Mouse (Mus musculus): ENCODE results near the gene Cma1. TPM values are rescaled to one million over a fixed set of nuclear protein-coding genes. Genes with fewer than 3 reads are reported as not detected.
"Not testable (repeated sequence)": the region's sequence is repeated elsewhere in the genome, so short reads cannot be mapped to it uniquely, and the experiment has no call there.

Cma1 gene
- total RNA-seq (2021) (1 to 10 TPM; 1.3 to 1.8 TPM), polyA plus RNA-seq (2012; rRNA removed) (2.1 and 2.5 TPM in 2 replicates)
- long read RNA-seq, partial matches to known transcripts: 0 of 2 reads
- long read RNA-seq, other reads (novel, unspliced or antisense): 0 of 2 reads

DNA sequence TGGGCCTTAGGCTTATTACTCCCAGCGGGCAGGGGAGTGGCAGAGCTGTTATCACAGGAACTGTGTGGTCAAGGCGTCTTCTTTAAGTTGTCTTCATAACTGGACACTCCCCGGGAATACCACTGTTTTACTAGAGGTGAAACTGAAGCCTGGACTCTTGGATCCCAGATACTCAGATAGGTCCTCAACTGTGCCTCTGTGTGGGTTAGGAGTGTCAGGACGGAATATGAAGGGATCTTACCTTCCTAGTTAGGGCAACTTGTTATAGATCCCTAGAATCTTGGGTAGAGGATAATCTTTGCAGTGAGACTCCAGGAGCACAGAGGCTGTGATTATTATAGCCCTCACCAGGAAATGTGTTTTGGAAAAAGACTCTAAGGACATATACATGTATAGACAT is at the start of gene Cma1:
TSS of gene Cma1 (minus strand) at position 101 of the 400 bp plus-strand sequence.
- DNase-seq: no peak
- WGBS: 77% methylated on average over 4 of the region's 4 CpGs
- H3K79me2 ChIP-seq (replicated peaks; ENCODE audit: control insufficient read depth, insufficient read depth, low read length): no peaks in the 10 kb centered on the region
- intact Hi-C loops (cut with DNase I): no loop called here
- TF ChIP-seq CTCF (IDR thresholded peaks at IDR 0.05): no peak
- no peak for TF ChIP-seq POLR2A (IDR thresholded peaks at IDR 0.05; ENCODE audit: insufficient read depth, low read depth, low read length)
- no peak for TF ChIP-seq EP300 (IDR thresholded peaks at IDR 0.05; ENCODE audit: insufficient read depth, low read depth, low read length)
- no peaks in the 10 kb centered on the region; the same call in none of the 2 replicates for H3K4me1 ChIP-seq (ENCODE audit: control insufficient read depth, insufficient read depth, low read length)
- H3K4me3 ChIP-seq: no peak within 1 kb of the TSS
- H3K36me3 ChIP-seq (ENCODE audit: control insufficient read depth, insufficient read depth, low read length): no peaks in the 10 kb centered on the region
- no peak within 1 kb of the TSS for H3K9ac ChIP-seq (ENCODE audit: low read depth, low read length)
- H3K27me3 ChIP-seq (ENCODE audit: control insufficient read depth, insufficient read depth, low read length): no peaks in the 10 kb centered on the region
- H3K27ac ChIP-seq: no peak within 1 kb of the TSS

DNA sequence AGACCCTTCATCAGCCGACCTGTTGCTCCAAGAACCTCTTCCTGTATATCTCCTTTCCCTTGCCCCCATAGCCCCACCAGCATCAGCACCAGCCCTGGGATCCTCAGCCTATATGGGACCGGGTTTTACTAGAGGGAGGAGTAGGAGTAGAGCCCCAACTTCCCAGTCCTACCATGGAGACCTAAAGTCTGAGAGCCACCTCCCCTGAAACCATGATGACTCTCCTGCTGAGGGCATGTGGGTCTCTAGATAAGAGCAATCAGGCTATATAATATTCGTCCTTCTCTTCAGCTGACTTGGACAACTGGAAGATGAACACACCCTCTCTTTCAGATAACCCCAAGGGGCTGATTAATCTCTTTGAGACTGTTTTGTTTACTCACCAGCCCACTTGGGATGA is 43.0 kb upstream of the Cma1 start:
- H3K36me3 ChIP-seq (ENCODE audit: control insufficient read depth, insufficient read depth, low read length); DNase-seq; intact Hi-C loops (cut with DNase I); H3K4me1 ChIP-seq (ENCODE audit: control insufficient read depth, insufficient read depth, low read length); H3K27me3 ChIP-seq (ENCODE audit: control insufficient read depth, insufficient read depth, low read length); H3K79me2 ChIP-seq (replicated peaks; ENCODE audit: control insufficient read depth, insufficient read depth, low read length); H3K27ac ChIP-seq; H3K4me3 ChIP-seq; H3K9ac ChIP-seq (ENCODE audit: low read depth, low read length): not testable (repeated sequence)
- WGBS: 53% methylated on average over 2 of the region's 3 CpGs

DNA sequence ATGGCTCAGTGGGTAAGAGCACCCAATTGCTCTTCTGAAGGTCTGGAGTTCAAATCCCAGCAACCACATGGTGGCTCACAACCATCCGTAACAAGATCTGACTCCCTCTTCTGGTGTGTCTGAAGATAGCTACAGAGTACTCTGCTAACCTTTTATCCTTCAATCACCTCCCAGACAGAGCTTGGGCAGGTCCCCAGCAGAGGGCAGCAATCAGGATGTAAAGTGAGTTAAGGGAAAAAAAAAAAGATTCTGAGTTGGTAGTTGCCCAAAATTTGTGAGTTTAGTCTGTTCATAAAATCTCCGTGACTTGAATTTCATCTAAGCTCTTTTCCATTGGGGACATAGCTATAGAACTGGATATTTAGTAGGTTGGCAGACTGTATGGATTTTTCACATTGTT is 19.4 kb upstream of the Cma1 start:
- H3K9ac ChIP-seq (ENCODE audit: low read depth, low read length); H3K4me1 ChIP-seq (ENCODE audit: control insufficient read depth, insufficient read depth, low read length); intact Hi-C loops (cut with DNase I); H3K27ac ChIP-seq; H3K79me2 ChIP-seq (replicated peaks; ENCODE audit: control insufficient read depth, insufficient read depth, low read length); H3K27me3 ChIP-seq (ENCODE audit: control insufficient read depth, insufficient read depth, low read length); H3K4me3 ChIP-seq; H3K36me3 ChIP-seq (ENCODE audit: control insufficient read depth, insufficient read depth, low read length); DNase-seq: not testable (repeated sequence)
- TF ChIP-seq CTCF (IDR thresholded peaks at IDR 0.05): 0 out of 2 replicates have a peak, but pooled peaks have one; percentile 13
- WGBS: 76% methylated on average over 2 of the region's 2 CpGs

DNA sequence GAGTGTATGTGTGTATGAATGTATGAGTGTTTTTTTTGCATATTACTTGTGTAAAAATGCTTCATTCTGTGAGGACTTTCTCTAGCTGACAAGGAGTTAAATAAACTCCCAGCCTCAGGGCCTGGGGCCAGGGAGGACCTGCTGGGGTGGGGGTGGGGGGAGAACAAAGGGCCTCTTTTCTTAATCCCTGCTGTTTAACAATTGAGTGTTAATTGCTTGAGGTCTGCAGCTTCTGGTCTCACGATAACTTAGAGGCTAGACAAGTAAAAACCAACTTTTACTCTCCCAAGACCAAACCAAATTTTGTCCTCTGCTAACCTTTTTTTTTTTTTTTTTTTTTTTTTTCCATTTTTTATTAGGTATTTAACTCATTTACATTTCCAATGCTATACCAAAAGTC is 18.8 kb upstream of the Cma1 start:
- no peaks in the 10 kb centered on the region for H3K79me2 ChIP-seq (replicated peaks; ENCODE audit: control insufficient read depth, insufficient read depth, low read length)
- WGBS: 33% methylated on average over 1 of the region's 1 CpGs

DNA sequence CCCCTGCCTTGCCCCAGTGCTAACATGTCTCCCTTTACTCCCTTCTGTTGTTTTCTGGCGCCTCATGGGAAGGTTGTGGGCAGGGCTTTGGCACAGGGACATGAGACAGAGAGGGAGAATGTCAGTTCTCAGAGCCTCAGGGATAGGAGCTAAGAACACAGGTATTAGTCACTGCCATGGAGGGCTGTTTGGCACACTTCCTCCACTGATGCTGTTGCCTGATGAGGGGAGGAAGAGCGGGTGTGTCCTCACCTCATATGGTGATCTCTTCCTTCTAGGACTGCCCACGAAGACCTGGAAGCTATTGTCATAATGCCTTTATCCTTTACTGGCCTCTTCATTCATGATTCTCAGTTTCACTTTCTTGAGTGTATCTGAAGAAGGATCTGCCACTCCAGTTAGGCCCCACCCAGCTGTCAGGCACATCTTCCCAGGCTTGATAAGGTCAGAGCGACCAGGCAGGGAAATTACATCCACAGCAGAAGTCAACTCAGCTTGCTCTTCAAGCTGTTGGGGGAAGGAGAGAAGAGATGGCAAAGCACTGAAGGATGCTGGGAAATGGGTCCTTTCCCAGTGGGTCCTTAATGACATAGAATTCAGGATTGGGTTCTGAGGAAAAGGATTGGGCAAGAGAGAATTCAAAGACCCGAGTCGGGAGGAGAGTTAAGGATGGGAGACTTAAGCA is 6.0 kb upstream of the Cma1 start, which contains the start of gene Cma2:
TSS of gene Cma2 (plus strand) at position 635 of the 685 bp plus-strand sequence.
- Histone ChIP-seq H3K4me3 (no peak within 1 kb of the TSS), H3K27ac (no peak within 1 kb of the TSS), H3K4me1 (ENCODE audit: control insufficient read depth, insufficient read depth, low read length) (no peaks in the 10 kb centered on the region; the same call in none of the 2 replicates), H3K36me3 (ENCODE audit: control insufficient read depth, insufficient read depth, low read length) (no peaks in the 10 kb centered on the region), H3K79me2 (replicated peaks; ENCODE audit: control insufficient read depth, insufficient read depth, low read length) (no peaks in the 10 kb centered on the region), H3K27me3 (ENCODE audit: control insufficient read depth, insufficient read depth, low read length) (no peaks in the 10 kb centered on the region), H3K9ac (ENCODE audit: low read depth, low read length) (no peak within 1 kb of the TSS)
- no peak for DNase-seq
- no peak for TF ChIP-seq CTCF (IDR thresholded peaks at IDR 0.05)
- TF ChIP-seq POLR2A (IDR thresholded peaks at IDR 0.05; ENCODE audit: insufficient read depth, low read depth, low read length): no peak
- TF ChIP-seq EP300 (IDR thresholded peaks at IDR 0.05; ENCODE audit: insufficient read depth, low read depth, low read length): no peak
- intact Hi-C loops (cut with DNase I): no loop called here
- WGBS: 78% methylated on average over 6 of the region's 6 CpGs

More for the DNA sequence above, 18.8 kb upstream of the Cma1 start:
- DNase-seq: no peak
- no peak for TF ChIP-seq CTCF (IDR thresholded peaks at IDR 0.05)
- no peak for TF ChIP-seq POLR2A (IDR thresholded peaks at IDR 0.05; ENCODE audit: insufficient read depth, low read depth, low read length)
- TF ChIP-seq EP300 (IDR thresholded peaks at IDR 0.05; ENCODE audit: insufficient read depth, low read depth, low read length): no peak
- H3K9ac ChIP-seq (ENCODE audit: low read depth, low read length): no peak overlapping the region
- H3K4me1 ChIP-seq (ENCODE audit: control insufficient read depth, insufficient read depth, low read length): no peaks in the 10 kb centered on the region
- H3K4me3 ChIP-seq: no peak overlapping the region
- H3K27me3 ChIP-seq (ENCODE audit: control insufficient read depth, insufficient read depth, low read length): no peaks in the 10 kb centered on the region
- intact Hi-C loops (cut with DNase I): no loop called here
- no peak overlapping the region for H3K27ac ChIP-seq
- no peaks in the 10 kb centered on the region for H3K36me3 ChIP-seq (ENCODE audit: control insufficient read depth, insufficient read depth, low read length)

DNA sequence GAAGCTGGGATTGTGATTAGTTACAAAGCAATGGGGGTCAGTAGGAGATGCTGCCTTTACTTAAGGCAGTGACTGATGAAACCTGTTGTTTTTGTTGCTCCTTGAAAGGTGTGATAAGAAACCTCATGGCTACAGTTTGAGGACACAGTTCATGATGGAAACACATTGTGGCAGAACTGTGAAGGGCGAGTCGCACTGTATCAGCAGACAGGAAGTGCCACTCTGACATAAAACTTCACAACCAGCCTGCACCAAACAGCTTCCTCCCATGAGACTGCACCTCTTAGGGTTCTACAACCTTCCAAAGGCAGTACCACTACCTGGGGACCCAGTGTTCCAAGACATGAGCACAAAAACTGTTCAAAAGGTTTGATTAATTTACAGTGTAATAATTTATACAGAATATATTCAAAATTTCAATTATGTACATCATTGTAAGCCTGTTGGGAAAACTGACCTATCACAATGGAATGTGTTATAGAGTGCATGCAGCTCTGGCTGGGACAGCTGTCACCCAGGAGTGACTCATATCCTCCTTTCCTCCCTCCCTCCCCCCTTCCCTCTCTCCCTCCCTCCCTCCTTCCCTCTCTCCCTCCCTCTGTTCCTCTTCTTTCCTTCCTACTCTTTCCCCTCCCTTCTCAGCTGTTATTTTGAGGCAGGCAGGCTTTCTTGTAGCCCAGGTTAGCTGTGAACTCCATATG is 1.9 kb upstream of the Cma1 start:
- Histone ChIP-seq H3K79me2 (replicated peaks; ENCODE audit: control insufficient read depth, insufficient read depth, low read length) (no peaks in the 10 kb centered on the region), H3K36me3 (ENCODE audit: control insufficient read depth, insufficient read depth, low read length) (no peaks in the 10 kb centered on the region), H3K4me3 (no peak overlapping the region), H3K4me1 (ENCODE audit: control insufficient read depth, insufficient read depth, low read length) (no peaks in the 10 kb centered on the region; the same call in none of the 2 replicates), H3K27me3 (ENCODE audit: control insufficient read depth, insufficient read depth, low read length) (no peaks in the 10 kb centered on the region), H3K9ac (ENCODE audit: low read depth, low read length) (no peak overlapping the region), H3K27ac (no peak overlapping the region)
- DNase-seq: no peak
- 25% methylated on average over 2 of the region's 2 CpGs for WGBS
- intact Hi-C loops (cut with DNase I): no loop called here
- TF ChIP-seq CTCF (IDR thresholded peaks at IDR 0.05) (no peak), EP300 (IDR thresholded peaks at IDR 0.05; ENCODE audit: insufficient read depth, low read depth, low read length) (no peak), POLR2A (IDR thresholded peaks at IDR 0.05; ENCODE audit: insufficient read depth, low read depth, low read length) (no peak)
